Mouse (Mus musculus) stomach, postnatal 0 days (tissue): ENCODE data around the gene Nemf. TPM values are rescaled to one million over a fixed set of nuclear protein-coding genes. Genes with fewer than 3 reads are reported as not detected.

Experiments
- ATAC-seq: fragments of 200-750 bp; cut with Nextera tagmentation; 2 replicates; pipeline ENCODE4 v1.8.0; 2017; ENCODE audit not compliant: low FRiP score, low TSS enrichment
- DNase-seq: peaks from one replicate; pipeline ENCODE4 v3.0.0-alpha.2; 2016; ENCODE audit warnings: low spot score
- H3K27ac ChIP-seq: fragments of 300-500 bp; sonication (generic); replicated peaks from 2 replicates; pipeline ENCODE4 v1.5.1; 2014; ENCODE audit warnings: mild to moderate bottlenecking, control low read depth
- H3K27me3 ChIP-seq: fragments of 300-500 bp; sonication (generic); 2 replicates; pipeline ENCODE4 v1.6.1; 2014; ENCODE audit warnings: low read length; ENCODE audit not compliant: control insufficient read depth, insufficient read depth
- H3K36me3 ChIP-seq: fragments of 300-500 bp; sonication (generic); 2 replicates; pipeline ENCODE4 v1.6.1; 2014; ENCODE audit warnings: low read length, mixed read lengths; ENCODE audit not compliant: control insufficient read depth, insufficient read depth
- H3K4me1 ChIP-seq: fragments of 300-500 bp; sonication (generic); replicated peaks from 2 replicates; pipeline ENCODE4 v1.6.1; 2014; ENCODE audit warnings: antibody characterized with exemption; ENCODE audit not compliant: control insufficient read depth, insufficient read depth
- H3K4me2 ChIP-seq: fragments of 300-500 bp; sonication (generic); replicated peaks from 2 replicates; pipeline ENCODE4 v1.6.1; 2014; ENCODE audit warnings: low read depth, mild to moderate bottlenecking, control low read depth, moderate library complexity
- H3K4me3 ChIP-seq: fragments of 300-500 bp; sonication (generic); 2 replicates; pipeline ENCODE4 v1.5.1; 2014; ENCODE audit warnings: low read depth, low read length, control low read depth
- H3K9ac ChIP-seq: fragments of 300-500 bp; sonication (generic); 2 replicates; pipeline ENCODE4 v1.6.1; 2014; ENCODE audit warnings: mild to moderate bottlenecking, low read length, control low read depth, mixed read lengths
- H3K9me3 ChIP-seq: fragments of 300-500 bp; sonication (generic); 2 replicates; pipeline ENCODE4 v1.6.1; 2016; ENCODE audit warnings: low read length; ENCODE audit not compliant: control insufficient read depth
- CTCF ChIP-seq: IDR thresholded peaks from 2 replicates; pipeline ENCODE4 v1.5.1; 2016; ENCODE audit warnings: antibody characterized with exemption, low read depth, mild to moderate bottlenecking, moderate library complexity
- EP300 ChIP-seq: optimal IDR thresholded peaks from 2 replicates; pipeline ENCODE3; 2016; ENCODE audit warnings: antibody characterized with exemption
- WGBS: fragments of 180-500 bp; shearing (Covaris S2); extraction: QIAGEN DNeasy Blood & Tissue Kit; methylation state at CpG from one replicate; pipeline ENCODE4 v1.1.7; 2014; 5-methylcytosine and 5-hydroxymethylcytosine counted together
- polyA plus RNA-seq: library from polyadenylated mRNA; unstranded; fragments of >200 nt; fragmentation: Nextera tagmentation; extraction: Ambion mirVana; gene quantifications from 2 replicates; pipeline ENCODE4 v1.2.1, GENCODE M21; 2015

The Nemf gene
- polyA plus RNA-seq, 1 experiment from 2014 or later, result 50.0 TPM

GRCm38 (mm10) chr12:69292401-69292800 is 64.6 kb downstream of the Nemf start:
- Histone ChIP-seq H3K27me3 (no peaks in the 10 kb centered on the region), H3K9me3 (no peaks in the 10 kb centered on the region), H3K4me3 (no peak overlapping the region), H3K4me2 (no peak overlapping the region), H3K9ac (no peak overlapping the region), H3K27ac (no peak overlapping the region), H3K4me1 (no peaks in the 10 kb centered on the region), H3K36me3 (no peaks in the 10 kb centered on the region)
- ATAC-seq (no peak), DNase-seq (no peak)
- WGBS, result 87% methylated on average over 6 of the region's 6 CpGs
- TF ChIP-seq CTCF, result no peak
- no peak for TF ChIP-seq EP300

GRCm38 (mm10) chr12:69288699-69289098 is 68.3 kb downstream of the Nemf start:
- H3K27ac ChIP-seq, result no peak overlapping the region
- H3K36me3 ChIP-seq, result no peaks in the 10 kb centered on the region
- H3K4me1 ChIP-seq, result no peaks in the 10 kb centered on the region
- TF ChIP-seq CTCF, result no peak
- no peak for TF ChIP-seq EP300
- WGBS, result 71% methylated on average over 9 of the region's 9 CpGs
- ATAC-seq (no peak), DNase-seq (no peak)
- H3K4me2 ChIP-seq, result no peak overlapping the region
- no peak overlapping the region for H3K9ac ChIP-seq
- no peak overlapping the region for H3K4me3 ChIP-seq
- H3K27me3 ChIP-seq, result no peaks in the 10 kb centered on the region
- H3K9me3 ChIP-seq, result no peaks in the 10 kb centered on the region

- Histone ChIP-seq H3K4me1 (no peaks in the 10 kb centered on the region), H3K27me3 (no peaks in the 10 kb centered on the region), H3K27ac (no peak overlapping the region), H3K36me3 (no peaks in the 10 kb centered on the region), H3K9me3 (no peaks in the 10 kb centered on the region), H3K9ac (no peak overlapping the region), H3K4me2 (no peak overlapping the region), H3K4me3 (no peak overlapping the region)
- 83% methylated on average over 8 of the region's 8 CpGs for WGBS
- no peak for DNase-seq
- TF ChIP-seq EP300, result no peak
- TF ChIP-seq CTCF, result no peak
- no peak for ATAC-seq
These were observed 69.4 kb downstream of the Nemf start for GRCm38 (mm10) chr12:69287535-69287934.

- Histone ChIP-seq H3K27me3 (no peaks in the 10 kb centered on the region), H3K36me3 (no peaks in the 10 kb centered on the region), H3K9ac (no peak overlapping the region), H3K4me1 (no peaks in the 10 kb centered on the region), H3K9me3 (no peaks in the 10 kb centered on the region), H3K4me2 (no peak overlapping the region), H3K4me3 (no peak overlapping the region), H3K27ac (no peak overlapping the region)
- TF ChIP-seq CTCF, result no peak
- no peak for TF ChIP-seq EP300
- WGBS, result 86% methylated on average over 7 of the region's 7 CpGs
- DNase-seq (no peak), ATAC-seq (no peak)
These were observed 73.8 kb downstream of the Nemf start for GRCm38 (mm10) chr12:69283146-69283545.

GRCm38 (mm10) chr12:69280915-69281314 is 76.0 kb downstream of the Nemf start:
- WGBS, result 89% methylated on average over 3 of the region's 3 CpGs
- no peak overlapping the region for H3K4me2 ChIP-seq
- no peaks in the 10 kb centered on the region for H3K27me3 ChIP-seq
- DNase-seq, result no peak
- H3K9ac ChIP-seq, result no peak overlapping the region
- ATAC-seq, result no peak
- TF ChIP-seq EP300, result no peak
- no peak for TF ChIP-seq CTCF
- H3K4me1 ChIP-seq, result no peaks in the 10 kb centered on the region
- H3K9me3 ChIP-seq, result no peaks in the 10 kb centered on the region
- no peaks in the 10 kb centered on the region for H3K36me3 ChIP-seq
- no peak overlapping the region for H3K27ac ChIP-seq
- no peak overlapping the region for H3K4me3 ChIP-seq

GRCm38 (mm10) chr12:69279931-69280469 is 77.0 kb downstream of the Nemf start:
- 26% methylated on average over 1 of the region's 1 CpGs for WGBS
- no peak overlapping the region for H3K9ac ChIP-seq
- no peaks in the 10 kb centered on the region for H3K9me3 ChIP-seq
- DNase-seq, result peak; percentile 38
- no peak overlapping the region for H3K4me3 ChIP-seq
- H3K4me1 ChIP-seq, result no peaks in the 10 kb centered on the region
- TF ChIP-seq EP300 (no peak), CTCF (no peak)
- H3K4me2 ChIP-seq, result no peak overlapping the region
- H3K36me3 ChIP-seq, result no peaks in the 10 kb centered on the region
- no peaks in the 10 kb centered on the region for H3K27me3 ChIP-seq
- peak; percentile 83 for ATAC-seq
- peak overlapping the region; percentile 20 for H3K27ac ChIP-seq
